Mouse (Mus musculus) ES-Bruce4 (cell line): ENCODE data around the gene Wnt10b.

Source experiments
- CTCF ChIP-seq: IDR thresholded peaks from one replicate; pipeline ENCODE4 v1.8.1; 2011; ENCODE audit warnings: low read depth, low read length
- EP300 ChIP-seq: IDR thresholded peaks from 2 replicates; pipeline ENCODE4 v1.6.1; 2011; ENCODE audit warnings: low read depth, low read length; ENCODE audit not compliant: insufficient read depth

- TF ChIP-seq CTCF: no peak
- TF ChIP-seq EP300: no peak
Measured at GRCm38 (mm10) chr15:98740219-98740618, 37.7 kb downstream of the Wnt10b start.
